Mouse (Mus musculus) layer of hippocampus, postnatal 25 days (tissue): ENCODE results near the gene Brd7. TPM values are rescaled to one million over a fixed set of nuclear protein-coding genes. Genes with fewer than 3 reads are reported as not detected.

Experiments used
- DNase-seq, 2 experiments: peaks; one replicate each; pipeline ENCODE4 v3.0.0; 2022; ENCODE audit warnings: mixed read lengths in 2 of 2, low spot score in 1 of 2; ENCODE audit errors: extremely low spot score in 1 of 2
- total RNA-seq, 2 experiments: library from RNA; stranded (reverse); gene quantifications; 2 replicates each; pipeline ENCODE4 v1.2.3; 2021

Gene Brd7
- total RNA-seq, 2 experiments from 2014 or later: 53.3 to 55.2 TPM

GRCm38 (mm10) chr8:88312966-88313365 lies 49.0 kb downstream of the Brd7 start:
- DNase-seq: no peak

GRCm38 (mm10) chr8:88310286-88310685 lies 51.7 kb downstream of the Brd7 start:
- no peak for DNase-seq

- DNase-seq: no peak
Observed at GRCm38 (mm10) chr8:88309881-88310280, 52.1 kb downstream of the Brd7 start.

GRCm38 (mm10) chr8:88309274-88309873 lies 52.6 kb downstream of the Brd7 start:
- DNase-seq: no peak

- DNase-seq: no peak
Observed at GRCm38 (mm10) chr8:88307736-88308135, 54.3 kb downstream of the Brd7 start.

GRCm38 (mm10) chr8:88306511-88306910 lies 55.5 kb downstream of the Brd7 start:
- no peak for DNase-seq

GRCm38 (mm10) chr8:88305814-88306213 lies 56.2 kb downstream of the Brd7 start:
- DNase-seq: no peak

- DNase-seq: no peak
Observed at GRCm38 (mm10) chr8:88301589-88302437, 60.2 kb downstream of the Brd7 start.

GRCm38 (mm10) chr8:88299907-88300603 lies 61.9 kb downstream of the Brd7 start:
- no peak for DNase-seq

- no peak for DNase-seq
Observed at GRCm38 (mm10) chr8:88298733-88299103, 63.3 kb downstream of the Brd7 start.

GRCm38 (mm10) chr8:88297976-88298732 lies 63.8 kb downstream of the Brd7 start:
- DNase-seq: no peak

GRCm38 (mm10) chr8:88294977-88295376 lies 67.0 kb downstream of the Brd7 start:
- no peak for DNase-seq

- DNase-seq: no peak
Observed at GRCm38 (mm10) chr8:88293590-88294356, 68.2 kb downstream of the Brd7 start.

- DNase-seq: no peak
Observed at GRCm38 (mm10) chr8:88292926-88293325, 69.1 kb downstream of the Brd7 start.

GRCm38 (mm10) chr8:88291305-88291690 lies 70.7 kb downstream of the Brd7 start:
- DNase-seq: no peak

GRCm38 (mm10) chr8:88290326-88291304 lies 71.4 kb downstream of the Brd7 start:
- no peak for DNase-seq

GRCm38 (mm10) chr8:88289901-88290300 lies 72.1 kb downstream of the Brd7 start:
- no peak for DNase-seq

- no peak for DNase-seq
Observed at GRCm38 (mm10) chr8:88288622-88289242, 73.3 kb downstream of the Brd7 start.
